In genomic region chr7:132884031-132884430, GRCm38 (mm10) we compare ENCODE assay signal across 9 mouse cellular contexts. TPM values are rescaled to one million over a fixed set of nuclear protein-coding genes. Genes with fewer than 3 reads are reported as not detected.
DNase-seq lines count a peak whose midpoint lies in the region.
"Had no signal": no experiment of that assay in that cellular context is flagged by ENCODE, and none has a peak within 500 bp of the region (broad histone marks: within the 10 kb centered on the region; RNA-seq: fewer than 3 reads in every experiment).

No protein-coding gene starts in this region.

- DNase-seq in embryo, embryonic 10 days (ENCODE audit: low spot score), result peak; percentile 9
- no peak for DNase-seq in embryo, embryonic 11 days
- DNase-seq in layer of hippocampus, adult 18-20 months (ENCODE audit: low spot score in 2 of 2), result peak; percentile 24 to 49
- no peak for DNase-seq in layer of hippocampus, adult 9-11 months
- DNase-seq in right cerebral cortex, postnatal 10 days (ENCODE audit: low spot score in 2 of 2), result peak; percentile 40 to 43
- no peak for DNase-seq in right cerebral cortex, adult 18-20 months
- no peak for DNase-seq in ovary, postnatal 14 days (ENCODE audit: low spot score)
- DNase-seq: kidney, adult 18-20 months; layer of hippocampus, postnatal 36 days had no signal

RNA-seq across cellular contexts. Expression of gene Abraxas2, which starts 25.0 kb away (rescaled TPM):
- total RNA-seq in layer of hippocampus, adult 18-20 months (2021), result 10 to 100 TPM; 26.6 to 27.8 TPM

RNA-seq across cellular contexts. Expression of gene Eef1akmt2, which starts 31.6 kb away (rescaled TPM):
- 10 to 100 TPM; 33.4 to 33.9 TPM for total RNA-seq in layer of hippocampus, adult 18-20 months (2021)

RNA-seq across cellular contexts. Expression of gene Zranb1, which starts 46.9 kb away (rescaled TPM):
- 10 to 100 TPM; 42.9 to 43.3 TPM for total RNA-seq in layer of hippocampus, adult 18-20 months (2021)

Comparison
In these comparisons a context has a peak if more than half of its experiments do, and no peak if none do; other contexts are left out.
1. DNase-seq: peak in embryo, embryonic 10 days (single experiment), layer of hippocampus, adult 18-20 months (2 of 2) and right cerebral cortex, postnatal 10 days (2 of 2); none in embryo, embryonic 11 days (single experiment), layer of hippocampus, adult 9-11 months (single experiment), right cerebral cortex, adult 18-20 months (single experiment) and ovary, postnatal 14 days (single experiment).